In the genomic region with DNA sequence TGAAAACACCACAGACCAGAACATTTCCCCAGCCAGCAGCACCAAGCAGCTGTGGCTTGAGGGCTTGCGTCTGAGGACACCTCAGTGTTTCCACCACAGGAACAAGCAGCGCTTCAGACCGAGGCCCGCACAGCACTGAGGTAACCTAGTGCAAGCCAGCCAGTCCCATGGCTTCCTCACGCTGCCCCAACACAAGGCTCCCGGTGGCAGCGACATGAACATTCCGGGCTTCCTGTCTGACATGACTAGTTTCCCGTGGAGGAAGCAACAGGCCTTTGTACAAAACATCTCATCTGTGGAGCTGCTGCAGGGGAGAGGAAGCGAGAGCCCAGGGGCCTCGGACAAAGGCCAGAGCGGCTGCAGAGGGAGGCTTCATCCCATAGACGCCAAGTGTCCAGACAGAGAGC, we compare ENCODE assay signal across 8 mouse cellular contexts. TPM values are rescaled to one million over a fixed set of nuclear protein-coding genes. Genes with fewer than 3 reads are reported as not detected.
A peak's percentile ranks its signal among the peaks of the same experiment; 100 is the strongest.
DNase-seq lines count a peak whose midpoint lies in the region; ATAC-seq and TF ChIP-seq lines count a peak whose summit lies in the region.

No protein-coding gene starts in this region.

- ATAC-seq in forebrain, embryonic 12.5 days (ENCODE audit: low FRiP score), result no peak
- ATAC-seq in hindbrain, embryonic 13.5 days (ENCODE audit: low FRiP score), result no peak
- ATAC-seq in liver, embryonic 11.5 days (replicated peaks; ENCODE audit: low FRiP score), result no peak
- no peak for ATAC-seq in midbrain, postnatal 0 days (ENCODE audit: low FRiP score)

- H3K27ac ChIP-seq in forebrain, embryonic 12.5 days, result peak overlapping the region; percentile 94
- peak overlapping the region; percentile 83 for H3K27ac ChIP-seq in hindbrain, embryonic 13.5 days
- H3K27ac ChIP-seq in liver, embryonic 11.5 days (ENCODE audit: low read depth, low read length), result peak overlapping the region; percentile 76
- peak overlapping the region; percentile 27 for H3K27ac ChIP-seq in midbrain, postnatal 0 days (ENCODE audit: low read depth, low read length)

- H3K4me2 ChIP-seq in forebrain, embryonic 12.5 days, result peak overlapping the region; percentile 21; the same call in 1 of the 2 replicates
- no peak overlapping the region for H3K4me2 ChIP-seq in hindbrain, embryonic 13.5 days
- H3K4me2 ChIP-seq in liver, embryonic 11.5 days, result no peak overlapping the region
- no peak overlapping the region for H3K4me2 ChIP-seq in midbrain, postnatal 0 days (ENCODE audit: low read depth, low read length, poor library complexity, severe bottlenecking)

- no peak overlapping the region for H3K4me3 ChIP-seq in forebrain, embryonic 12.5 days (replicated peaks)
- H3K4me3 ChIP-seq in hindbrain, embryonic 13.5 days, result no peak overlapping the region
- no peak overlapping the region for H3K4me3 ChIP-seq in liver, embryonic 11.5 days (ENCODE audit: low read depth, low read length)
- no peak overlapping the region for H3K4me3 ChIP-seq in midbrain, postnatal 0 days (ENCODE audit: low read depth, low read length)

- 22% methylated on average over 13 of the region's 13 CpGs for WGBS in forebrain, embryonic 12.5 days
- WGBS in hindbrain, embryonic 13.5 days, result 31% methylated on average over 13 of the region's 13 CpGs
- 48% methylated on average over 13 of the region's 13 CpGs for whole genome bisulfite sequencing in liver, embryonic 11.5 days
- WGBS in midbrain, postnatal 0 days, result 31% methylated on average over 13 of the region's 13 CpGs

- no peak for TF ChIP-seq CTCF in midbrain, postnatal 0 days (IDR thresholded peaks at IDR 0.05)

- peak; percentile 84 for DNase-seq in 416B (ENCODE audit: low read depth)
- DNase-seq in liver, embryonic 11.5 days (ENCODE audit: low spot score), result no peak
- DNase-seq in midbrain, postnatal 0 days (ENCODE audit: low spot score), result no peak
- DNase-seq in cerebellum, postnatal 36 days, result no peak
- no peak for DNase-seq in thymus, postnatal 4 days
- DNase-seq in spleen, postnatal 4 days (ENCODE audit: low spot score in 2 of 2), result no peak

- H3K9me3 ChIP-seq in forebrain, embryonic 12.5 days, result no peaks in the 10 kb centered on the region
- H3K9me3 ChIP-seq in hindbrain, embryonic 13.5 days, result no peaks in the 10 kb centered on the region
- no peaks in the 10 kb centered on the region for H3K9me3 ChIP-seq in liver, embryonic 11.5 days (ENCODE audit: control insufficient read depth, low read length)
- no peaks in the 10 kb centered on the region for H3K9me3 ChIP-seq in midbrain, postnatal 0 days (ENCODE audit: low read length)

- peaks cover 17% of the 10 kb centered on the region for H3K27me3 ChIP-seq in forebrain, embryonic 12.5 days
- peaks cover 16% of the 10 kb centered on the region for H3K27me3 ChIP-seq in hindbrain, embryonic 13.5 days
- peaks cover 7% of the 10 kb centered on the region for H3K27me3 ChIP-seq in liver, embryonic 11.5 days (replicated peaks; ENCODE audit: control insufficient read depth, insufficient read depth, low read length)
- no peaks in the 10 kb centered on the region for H3K27me3 ChIP-seq in midbrain, postnatal 0 days (ENCODE audit: insufficient read depth, low read length)

- no peak overlapping the region for H3K9ac ChIP-seq in forebrain, embryonic 12.5 days
- 0 out of 2 replicates have a peak overlapping the region, but pooled peaks have one; percentile 35 for H3K9ac ChIP-seq in hindbrain, embryonic 13.5 days
- no peak overlapping the region; the same call in 1 of the 2 replicates for H3K9ac ChIP-seq in liver, embryonic 11.5 days (ENCODE audit: low read depth, low read length)
- H3K9ac ChIP-seq in midbrain, postnatal 0 days (replicated peaks; ENCODE audit: low read length, poor library complexity, severe bottlenecking), result no peak overlapping the region

- H3K4me1 ChIP-seq in forebrain, embryonic 12.5 days, result peaks cover 49% of the 10 kb centered on the region
- H3K4me1 ChIP-seq in hindbrain, embryonic 13.5 days (replicated peaks), result peaks cover 24% of the 10 kb centered on the region
- H3K4me1 ChIP-seq in liver, embryonic 11.5 days (replicated peaks; ENCODE audit: control insufficient read depth, insufficient read depth, low read length), result peaks cover 33% of the 10 kb centered on the region
- peaks cover 9% of the 10 kb centered on the region; the same call in 1 of the 2 replicates for H3K4me1 ChIP-seq in midbrain, postnatal 0 days (ENCODE audit: insufficient read depth, low read length)

- no peaks in the 10 kb centered on the region for H3K36me3 ChIP-seq in forebrain, embryonic 12.5 days (replicated peaks)
- H3K36me3 ChIP-seq in hindbrain, embryonic 13.5 days, result no peaks in the 10 kb centered on the region
- H3K36me3 ChIP-seq in liver, embryonic 11.5 days (ENCODE audit: control insufficient read depth, insufficient read depth, low read length), result no peaks in the 10 kb centered on the region
- no peaks in the 10 kb centered on the region for H3K36me3 ChIP-seq in midbrain, postnatal 0 days (ENCODE audit: insufficient read depth, low read length)

RNA-seq across cellular contexts. Expression of gene Crybb3, which starts 51.3 kb away (rescaled TPM):
- polyA plus RNA-seq in forebrain, embryonic 12.5 days (2016; fragmentation: Nextera tagmentation; extraction: Ambion mirVana), result 0.95 and 1.1 TPM in 2 replicates
- polyA plus RNA-seq in hindbrain, embryonic 13.5 days (2015; fragmentation: Nextera tagmentation; extraction: Ambion mirVana), result 0.31 and 0.68 TPM in 2 replicates
- 0.27 and 0.49 TPM in 2 replicates for polyA plus RNA-seq in liver, embryonic 11.5 days (2014; fragmentation: Nextera tagmentation; extraction: Ambion mirVana)
- total RNA-seq in midbrain, postnatal 0 days (2014; rRNA removed), result 1.4 and 3.0 TPM in 2 replicates
- 2.2 and 3.1 TPM in 2 replicates for polyA plus RNA-seq in midbrain, postnatal 0 days (2015; fragmentation: Nextera tagmentation; extraction: Ambion mirVana)

Comparison
In these comparisons a context has a peak if more than half of its experiments do, and no peak if none do; other contexts are left out.
1. H3K27ac ChIP-seq: peak in every context shown above with its lines; median percentile 94 in forebrain, embryonic 12.5 days; 83 in hindbrain, embryonic 13.5 days; 76 in liver, embryonic 11.5 days; 27 in midbrain, postnatal 0 days.